Mouse (Mus musculus): ENCODE measurements around the gene Bcl9l. TPM values are rescaled to one million over a fixed set of nuclear protein-coding genes. Genes with fewer than 3 reads are reported as not detected.

Gene Bcl9l
- polyA plus RNA-seq, 1 experiment from 2014 or later: 16.9 TPM

- H3K9me3 ChIP-seq (ENCODE audit: control insufficient read depth, low read length): no peaks in the 10 kb centered on the region
- H3K27ac ChIP-seq (replicated peaks; ENCODE audit: low read depth, low read length): peak overlapping the region; percentile 93
- H3K27me3 ChIP-seq (replicated peaks; ENCODE audit: control insufficient read depth, insufficient read depth, low read length): no peaks in the 10 kb centered on the region
- peaks cover 22% of the 10 kb centered on the region for H3K36me3 ChIP-seq (ENCODE audit: control insufficient read depth, insufficient read depth, low read length)
- peaks cover 76% of the 10 kb centered on the region for H3K4me1 ChIP-seq (ENCODE audit: control insufficient read depth, insufficient read depth, low read length)
- peak; percentile 89 for DNase-seq (ENCODE audit: low spot score)
- peak overlapping the region; percentile 69 for H3K9ac ChIP-seq (ENCODE audit: low read depth, low read length)
- WGBS: 1% methylated on average over 8 of the region's 11 CpGs
- H3K4me2 ChIP-seq (ENCODE audit: low read depth, low read length): peak overlapping the region; percentile 91
- peak; percentile 6; the same call in 1 of the 2 replicates for ATAC-seq (ENCODE audit: low read depth)
- peak overlapping the region; percentile 46 for H3K4me3 ChIP-seq (ENCODE audit: low read depth, low read length)
These were observed 15.2 kb downstream of the Bcl9l start for GRCm38 (mm10) chr9:44497624-44498377.

- WGBS: under 1% methylated on average over 36 of the region's 59 CpGs
These were observed 16.1 kb downstream of the Bcl9l start for GRCm38 (mm10) chr9:44498421-44499355.

DNA sequence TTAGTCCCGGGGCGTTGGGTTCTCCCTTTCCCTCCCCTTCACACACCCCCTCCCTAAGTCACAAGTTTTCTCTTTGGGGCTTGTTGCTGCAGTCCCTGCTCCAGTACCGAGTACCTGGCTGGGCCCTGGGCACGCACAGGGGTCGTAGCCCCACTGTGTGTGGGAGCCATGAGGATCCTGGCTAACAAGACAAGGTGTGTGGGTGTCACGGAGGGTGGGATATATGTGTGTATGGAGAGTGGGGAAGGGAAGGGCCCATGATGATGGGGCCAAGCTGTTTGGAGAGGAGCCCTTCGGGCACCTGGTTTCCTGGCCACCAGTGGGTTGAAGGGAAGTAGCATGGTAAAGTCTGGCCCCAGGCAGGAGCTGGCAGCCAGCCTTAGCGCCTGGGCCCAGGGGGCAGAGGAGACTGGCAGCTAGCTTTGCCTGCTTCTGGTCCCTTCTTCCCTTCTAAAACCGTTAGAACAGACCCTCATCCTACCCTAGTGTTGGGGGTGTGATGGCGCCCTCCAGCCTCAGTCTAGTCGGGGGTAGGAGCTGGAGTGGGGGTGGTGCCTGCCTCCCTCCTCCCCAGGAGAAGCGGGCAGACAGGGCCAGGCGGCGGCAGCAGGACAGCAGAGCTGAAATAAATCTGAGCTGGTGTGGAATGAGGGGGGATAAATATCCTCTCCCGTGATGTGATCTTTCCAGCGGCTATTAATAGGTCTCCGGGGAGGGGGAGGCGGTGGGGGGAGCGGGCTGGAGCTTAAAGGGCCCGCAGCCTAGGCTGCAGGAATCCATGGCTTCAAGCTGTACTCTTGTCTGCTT, 16.9 kb downstream of the Bcl9l start:
- peaks cover 40% of the 10 kb centered on the region for H3K36me3 ChIP-seq (ENCODE audit: control insufficient read depth, insufficient read depth, low read length)
- 11% methylated on average over 11 of the region's 20 CpGs for WGBS
- ATAC-seq (ENCODE audit: low read depth) (peak; percentile 24), DNase-seq (ENCODE audit: low spot score) (peak; percentile 92)
- peak overlapping the region; percentile 93 for H3K27ac ChIP-seq (replicated peaks; ENCODE audit: low read depth, low read length)
- H3K27me3 ChIP-seq (replicated peaks; ENCODE audit: control insufficient read depth, insufficient read depth, low read length): no peaks in the 10 kb centered on the region
- peak overlapping the region; percentile 91 for H3K4me2 ChIP-seq (ENCODE audit: low read depth, low read length)
- peaks cover 59% of the 10 kb centered on the region for H3K4me1 ChIP-seq (ENCODE audit: control insufficient read depth, insufficient read depth, low read length)
- no peaks in the 10 kb centered on the region for H3K9me3 ChIP-seq (ENCODE audit: control insufficient read depth, low read length)
- H3K4me3 ChIP-seq (ENCODE audit: low read depth, low read length): peak overlapping the region; percentile 46
- peak overlapping the region; percentile 69 for H3K9ac ChIP-seq (ENCODE audit: low read depth, low read length)

More at GRCm38 (mm10) chr9:44498421-44499355, 16.1 kb downstream of the Bcl9l start:
- Histone ChIP-seq H3K9ac (ENCODE audit: low read depth, low read length) (peak overlapping the region; percentile 69), H3K36me3 (ENCODE audit: control insufficient read depth, insufficient read depth, low read length) (peaks cover 31% of the 10 kb centered on the region), H3K27ac (replicated peaks; ENCODE audit: low read depth, low read length) (peak overlapping the region; percentile 93), H3K4me2 (ENCODE audit: low read depth, low read length) (peak overlapping the region; percentile 91), H3K4me3 (ENCODE audit: low read depth, low read length) (peak overlapping the region; percentile 46), H3K27me3 (replicated peaks; ENCODE audit: control insufficient read depth, insufficient read depth, low read length) (no peaks in the 10 kb centered on the region), H3K4me1 (ENCODE audit: control insufficient read depth, insufficient read depth, low read length) (peaks cover 67% of the 10 kb centered on the region), H3K9me3 (ENCODE audit: control insufficient read depth, low read length) (no peaks in the 10 kb centered on the region)
- ATAC-seq (ENCODE audit: low read depth): peak; percentile 85
- DNase-seq (ENCODE audit: low spot score): peak; percentile 96

DNA sequence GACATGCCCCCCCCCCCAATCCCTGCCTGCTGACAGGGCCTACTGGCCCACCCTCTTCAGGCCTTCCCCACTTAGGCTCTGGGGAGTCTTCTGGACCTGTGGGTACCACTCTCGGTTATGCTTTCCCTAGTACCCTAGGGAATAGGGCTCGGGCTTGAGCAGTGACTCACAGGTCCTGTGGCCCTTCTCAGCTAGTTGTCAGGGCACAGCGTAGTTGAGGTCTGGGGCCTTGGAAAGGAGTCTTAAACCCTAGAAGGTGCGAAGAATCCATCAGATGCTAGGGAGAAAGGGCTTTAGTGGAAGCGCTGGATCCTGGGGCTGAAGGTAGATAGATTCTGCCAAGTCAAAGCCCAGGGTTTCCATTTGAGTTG, 17.5 kb downstream of the Bcl9l start:
- peaks cover 45% of the 10 kb centered on the region for H3K36me3 ChIP-seq (ENCODE audit: control insufficient read depth, insufficient read depth, low read length)
- no peak for ATAC-seq (ENCODE audit: low read depth)

GRCm38 (mm10) chr9:44500638-44501175, 18.1 kb downstream of the Bcl9l start:
- Histone ChIP-seq H3K4me1 (ENCODE audit: control insufficient read depth, insufficient read depth, low read length) (peaks cover 47% of the 10 kb centered on the region), H3K9me3 (ENCODE audit: control insufficient read depth, low read length) (no peaks in the 10 kb centered on the region), H3K4me2 (ENCODE audit: low read depth, low read length) (peak overlapping the region; percentile 91), H3K27ac (replicated peaks; ENCODE audit: low read depth, low read length) (peak overlapping the region; percentile 93), H3K36me3 (ENCODE audit: control insufficient read depth, insufficient read depth, low read length) (peaks cover 51% of the 10 kb centered on the region), H3K4me3 (ENCODE audit: low read depth, low read length) (peak overlapping the region; percentile 46; the same call in 1 of the 2 replicates), H3K27me3 (replicated peaks; ENCODE audit: control insufficient read depth, insufficient read depth, low read length) (no peaks in the 10 kb centered on the region), H3K9ac (ENCODE audit: low read depth, low read length) (peak overlapping the region; percentile 69; the same call in 1 of the 2 replicates)
- ATAC-seq (ENCODE audit: low read depth) (no peak), DNase-seq (ENCODE audit: low spot score) (no peak)
- WGBS: 23% methylated on average over 8 of the region's 8 CpGs

More for the DNA sequence above, 17.5 kb downstream of the Bcl9l start:
- Histone ChIP-seq H3K27me3 (replicated peaks; ENCODE audit: control insufficient read depth, insufficient read depth, low read length) (no peaks in the 10 kb centered on the region), H3K9me3 (ENCODE audit: control insufficient read depth, low read length) (no peaks in the 10 kb centered on the region), H3K4me2 (ENCODE audit: low read depth, low read length) (peak overlapping the region; percentile 91), H3K27ac (replicated peaks; ENCODE audit: low read depth, low read length) (peak overlapping the region; percentile 93), H3K4me3 (ENCODE audit: low read depth, low read length) (peak overlapping the region; percentile 46), H3K4me1 (ENCODE audit: control insufficient read depth, insufficient read depth, low read length) (peaks cover 53% of the 10 kb centered on the region), H3K9ac (ENCODE audit: low read depth, low read length) (peak overlapping the region; percentile 69)
- no peak for DNase-seq (ENCODE audit: low spot score)
- 22% methylated on average over 5 of the region's 5 CpGs for WGBS

- Histone ChIP-seq H3K4me2 (ENCODE audit: low read depth, low read length) (peak overlapping the region; percentile 91), H3K4me1 (ENCODE audit: control insufficient read depth, insufficient read depth, low read length) (peaks cover 44% of the 10 kb centered on the region), H3K4me3 (ENCODE audit: low read depth, low read length) (peak overlapping the region; percentile 26), H3K27me3 (replicated peaks; ENCODE audit: control insufficient read depth, insufficient read depth, low read length) (no peaks in the 10 kb centered on the region), H3K36me3 (ENCODE audit: control insufficient read depth, insufficient read depth, low read length) (peaks cover 57% of the 10 kb centered on the region), H3K27ac (replicated peaks; ENCODE audit: low read depth, low read length) (peak overlapping the region; percentile 93), H3K9me3 (ENCODE audit: control insufficient read depth, low read length) (no peaks in the 10 kb centered on the region), H3K9ac (ENCODE audit: low read depth, low read length) (peak overlapping the region; percentile 69; the same call in 1 of the 2 replicates)
- peak; percentile 45 for DNase-seq (ENCODE audit: low spot score)
- WGBS: 25% methylated on average over 10 of the region's 10 CpGs
- no peak for ATAC-seq (ENCODE audit: low read depth)
These were observed 18.7 kb downstream of the Bcl9l start for GRCm38 (mm10) chr9:44501206-44501879.

GRCm38 (mm10) chr9:44502006-44502405, 19.4 kb downstream of the Bcl9l start:
- Histone ChIP-seq H3K4me1 (ENCODE audit: control insufficient read depth, insufficient read depth, low read length) (peaks cover 38% of the 10 kb centered on the region), H3K4me3 (ENCODE audit: low read depth, low read length) (peak overlapping the region; percentile 26)
- peak; percentile 81 for DNase-seq (ENCODE audit: low spot score)

More at GRCm38 (mm10) chr9:44502006-44502405, 19.4 kb downstream of the Bcl9l start:
- no peak for ATAC-seq (ENCODE audit: low read depth)
- no peaks in the 10 kb centered on the region for H3K9me3 ChIP-seq (ENCODE audit: control insufficient read depth, low read length)
- peak overlapping the region; percentile 93 for H3K27ac ChIP-seq (replicated peaks; ENCODE audit: low read depth, low read length)
- no peaks in the 10 kb centered on the region for H3K27me3 ChIP-seq (replicated peaks; ENCODE audit: control insufficient read depth, insufficient read depth, low read length)
- 0 out of 2 replicates have a peak overlapping the region, but pooled peaks have one; percentile 69 for H3K9ac ChIP-seq (ENCODE audit: low read depth, low read length)
- peaks cover 64% of the 10 kb centered on the region for H3K36me3 ChIP-seq (ENCODE audit: control insufficient read depth, insufficient read depth, low read length)
- WGBS: 9% methylated on average over 4 of the region's 4 CpGs
- H3K4me2 ChIP-seq (ENCODE audit: low read depth, low read length): peak overlapping the region; percentile 91
